Mouse (Mus musculus) limb, embryonic 10.5 days (tissue): ENCODE measurements around the gene Ncln. TPM values are rescaled to one million over a fixed set of nuclear protein-coding genes. Genes with fewer than 3 reads are reported as not detected.

Experiments
- DNase-seq: peaks from one replicate; pipeline ENCODE4 v3.0.0-alpha.2; 2017; ENCODE audit warnings: low spot score
- H3K27ac ChIP-seq: fragments of 300-500 bp; sonication (generic); 2 replicates; pipeline ENCODE4 v1.5.1; 2016; ENCODE audit warnings: mild to moderate bottlenecking
- H3K27me3 ChIP-seq: fragments of 300-500 bp; sonication (generic); 2 replicates; pipeline ENCODE4 v1.6.1; 2016; ENCODE audit warnings: low read depth, mild to moderate bottlenecking; ENCODE audit not compliant: poor library complexity, severe bottlenecking
- H3K36me3 ChIP-seq: fragments of 300-500 bp; sonication (generic); 2 replicates; pipeline ENCODE4 v1.6.1; 2016; ENCODE audit warnings: mild to moderate bottlenecking, moderate library complexity
- H3K4me1 ChIP-seq: fragments of 300-500 bp; sonication (generic); 2 replicates; pipeline ENCODE4 v1.6.1; 2016
- H3K4me3 ChIP-seq: fragments of 300-500 bp; sonication (generic); 2 replicates; pipeline ENCODE4 v1.5.1; 2016; ENCODE audit warnings: mild to moderate bottlenecking, moderate library complexity
- H3K9me3 ChIP-seq: fragments of 300-500 bp; sonication (generic); replicated peaks from 2 replicates; pipeline ENCODE4 v1.6.1; 2016; ENCODE audit warnings: mild to moderate bottlenecking
- WGBS: fragments of 180-500 bp; shearing (Covaris S2); methylation state at CpG from one replicate; pipeline ENCODE4 v1.1.7; 2016; 5-methylcytosine and 5-hydroxymethylcytosine counted together
- polyA plus RNA-seq: library from polyadenylated mRNA; unstranded; fragments of >200 nt; fragmentation: Nextera tagmentation; extraction: Ambion mirVana; gene quantifications from 2 replicates; pipeline ENCODE4 v1.2.1, GENCODE M21; 2016

Ncln gene
- polyA plus RNA-seq, 1 experiment from 2014 or later: 102 TPM

- no peaks in the 10 kb centered on the region for H3K9me3 ChIP-seq
- peaks cover 24% of the 10 kb centered on the region for H3K36me3 ChIP-seq
- H3K4me3 ChIP-seq: no peak overlapping the region
- DNase-seq: no peak
- H3K4me1 ChIP-seq: peaks cover 10% of the 10 kb centered on the region
- WGBS: 55% methylated on average over 12 of the region's 13 CpGs
- H3K27me3 ChIP-seq: peaks cover 17% of the 10 kb centered on the region
- no peak overlapping the region for H3K27ac ChIP-seq
These were observed 29.0 kb upstream of the Ncln start for GRCm38 (mm10) chr10:81525017-81525694.

DNA sequence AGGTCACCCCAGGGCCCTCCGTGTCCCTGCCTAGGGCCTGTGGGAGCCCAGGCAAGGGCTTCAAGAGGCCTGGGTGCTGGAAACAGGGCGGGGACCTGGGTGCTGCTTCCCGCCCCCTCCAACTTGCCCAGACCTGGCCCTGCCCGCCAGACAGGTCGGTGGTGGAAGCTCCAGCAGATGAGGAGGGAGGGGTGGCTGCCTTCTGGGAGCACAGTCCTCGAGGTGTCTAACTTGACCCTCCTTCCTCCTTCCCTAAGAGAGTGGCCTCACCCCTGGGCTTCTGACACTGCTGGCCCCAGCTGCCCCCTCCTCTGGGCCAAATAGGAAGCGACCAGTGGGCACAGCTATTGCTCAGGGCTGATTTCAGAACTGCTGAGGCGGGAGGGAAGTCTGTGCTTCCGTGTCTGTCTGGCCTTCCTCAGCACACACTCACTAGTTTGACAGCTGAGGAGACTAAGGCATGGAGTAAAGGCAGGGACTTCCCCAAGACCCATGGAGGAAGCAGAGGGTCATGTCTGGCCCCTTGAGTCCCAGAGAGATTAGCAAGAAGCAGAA is 27.9 kb upstream of the Ncln start, which contains the start of gene Gna15:
TSS of gene Gna15 (minus strand) at position 175 of the 555 bp plus-strand sequence.
- Histone ChIP-seq H3K4me3 (peak within 1 kb of the TSS; percentile 21; the same call in 1 of the 2 replicates), H3K27me3 (peaks cover 17% of the 10 kb centered on the region), H3K4me1 (peaks cover 14% of the 10 kb centered on the region), H3K36me3 (peaks cover 14% of the 10 kb centered on the region), H3K27ac (peak within 1 kb of the TSS; percentile 63; the same call in 1 of the 2 replicates), H3K9me3 (no peaks in the 10 kb centered on the region)
- DNase-seq: no peak
- 15% methylated on average over 9 of the region's 9 CpGs for WGBS

- Histone ChIP-seq H3K27ac (peak overlapping the region; percentile 63; the same call in 1 of the 2 replicates), H3K4me1 (peaks cover 14% of the 10 kb centered on the region), H3K4me3 (peak overlapping the region; percentile 21; the same call in 1 of the 2 replicates), H3K27me3 (peaks cover 17% of the 10 kb centered on the region), H3K36me3 (peaks cover 8% of the 10 kb centered on the region), H3K9me3 (no peaks in the 10 kb centered on the region)
- DNase-seq: no peak
- WGBS: 17% methylated on average over 19 of the region's 19 CpGs
These were observed 27.4 kb upstream of the Ncln start for GRCm38 (mm10) chr10:81523570-81523969.

DNA sequence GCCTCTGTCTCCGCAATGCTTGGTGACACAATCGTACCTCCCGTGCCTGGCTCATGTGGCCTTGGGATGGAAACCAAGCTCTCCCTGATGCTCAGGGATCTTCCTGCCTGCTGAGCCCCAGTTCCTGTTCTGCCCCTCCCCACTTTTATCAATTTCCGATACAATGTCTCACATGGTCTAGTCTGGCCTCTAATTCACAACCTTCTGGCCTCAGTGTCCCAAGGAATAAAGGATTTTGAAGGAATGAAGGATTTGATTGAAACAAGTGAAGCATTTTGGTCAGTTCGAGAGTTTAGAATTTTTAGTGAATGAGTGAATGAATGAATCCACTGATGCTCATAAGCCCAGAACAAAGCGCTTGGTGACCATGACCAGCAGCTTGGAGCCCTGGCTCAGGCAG is 26.9 kb upstream of the Ncln start:
- 85% methylated on average over 6 of the region's 6 CpGs for WGBS
- H3K4me3 ChIP-seq: no peak overlapping the region
- H3K4me1 ChIP-seq: peaks cover 14% of the 10 kb centered on the region
- peaks cover 4% of the 10 kb centered on the region for H3K36me3 ChIP-seq
- H3K27me3 ChIP-seq: peaks cover 17% of the 10 kb centered on the region
- no peaks in the 10 kb centered on the region for H3K9me3 ChIP-seq
- no peak overlapping the region for H3K27ac ChIP-seq
- no peak for DNase-seq

DNA sequence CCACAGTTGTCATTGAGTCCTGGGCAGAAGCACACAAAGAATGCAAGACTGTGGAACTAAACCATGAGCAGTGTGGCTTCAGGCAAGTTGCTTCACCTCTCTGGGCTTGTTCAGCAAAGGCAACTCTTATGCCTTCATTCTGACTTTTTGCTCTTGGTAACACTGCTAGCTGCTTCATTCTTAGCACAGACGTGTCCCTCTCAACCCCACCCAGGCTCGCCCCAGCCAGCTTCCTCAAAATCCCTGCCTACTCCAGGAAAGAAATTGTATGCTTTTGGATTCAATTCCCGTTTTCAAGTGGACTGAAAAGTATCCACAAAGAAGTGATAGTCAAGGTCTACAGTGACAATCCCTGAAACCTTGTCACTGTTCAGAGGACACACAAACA is 23.8 kb upstream of the Ncln start:
- Histone ChIP-seq H3K27ac (no peak overlapping the region), H3K27me3 (peaks cover 17% of the 10 kb centered on the region), H3K4me1 (peaks cover 14% of the 10 kb centered on the region), H3K9me3 (no peaks in the 10 kb centered on the region), H3K36me3 (no peaks in the 10 kb centered on the region), H3K4me3 (no peak overlapping the region)
- WGBS: 75% methylated on average over 3 of the region's 3 CpGs
- no peak for DNase-seq

- Histone ChIP-seq H3K27me3 (peaks cover 16% of the 10 kb centered on the region), H3K36me3 (no peaks in the 10 kb centered on the region), H3K4me1 (peaks cover 14% of the 10 kb centered on the region), H3K9me3 (no peaks in the 10 kb centered on the region), H3K27ac (no peak overlapping the region), H3K4me3 (no peak overlapping the region)
- no peak for DNase-seq
- 85% methylated on average over 6 of the region's 6 CpGs for WGBS
These were observed 23.2 kb upstream of the Ncln start for GRCm38 (mm10) chr10:81519227-81519977.

GRCm38 (mm10) chr10:81518546-81518945 is 22.4 kb upstream of the Ncln start:
- Histone ChIP-seq H3K4me1 (0 out of 2 replicates have a peak, but pooled peaks cover 6% of the 10 kb centered on the region), H3K27me3 (peaks cover 9% of the 10 kb centered on the region), H3K27ac (no peak overlapping the region), H3K36me3 (no peaks in the 10 kb centered on the region), H3K9me3 (0 out of 2 replicates have a peak, but pooled peaks cover 2% of the 10 kb centered on the region), H3K4me3 (no peak overlapping the region)
- peak; percentile 81 for DNase-seq
- 12% methylated on average over 4 of the region's 4 CpGs for WGBS

DNA sequence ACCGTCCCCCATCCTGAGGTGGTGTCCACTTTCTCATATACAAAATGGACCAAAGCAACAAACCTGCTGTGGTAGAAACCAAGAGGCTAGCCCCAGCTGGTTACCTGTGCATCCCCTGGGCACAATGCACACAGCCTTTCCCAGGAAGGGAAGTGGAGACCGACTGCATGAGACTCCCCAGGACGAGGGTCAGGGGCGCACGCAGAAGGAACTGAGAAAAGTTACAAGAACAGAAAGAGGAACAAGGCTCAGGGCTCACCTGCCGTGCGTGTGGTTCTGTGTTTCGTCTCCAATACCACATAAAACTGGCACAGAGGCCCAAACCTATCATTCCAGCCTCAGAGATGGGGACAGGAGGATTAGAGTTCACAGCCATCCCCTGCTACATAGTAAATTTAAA is 21.0 kb upstream of the Ncln start:
- 0 out of 2 replicates have a peak, but pooled peaks cover 2% of the 10 kb centered on the region for H3K9me3 ChIP-seq
- H3K27ac ChIP-seq: no peak overlapping the region
- DNase-seq: no peak
- peaks cover 6% of the 10 kb centered on the region; the same call in 1 of the 2 replicates for H3K4me1 ChIP-seq
- peaks cover 13% of the 10 kb centered on the region for H3K27me3 ChIP-seq
- H3K36me3 ChIP-seq: no peaks in the 10 kb centered on the region
- no peak overlapping the region for H3K4me3 ChIP-seq
- WGBS: 71% methylated on average over 8 of the region's 8 CpGs

DNA sequence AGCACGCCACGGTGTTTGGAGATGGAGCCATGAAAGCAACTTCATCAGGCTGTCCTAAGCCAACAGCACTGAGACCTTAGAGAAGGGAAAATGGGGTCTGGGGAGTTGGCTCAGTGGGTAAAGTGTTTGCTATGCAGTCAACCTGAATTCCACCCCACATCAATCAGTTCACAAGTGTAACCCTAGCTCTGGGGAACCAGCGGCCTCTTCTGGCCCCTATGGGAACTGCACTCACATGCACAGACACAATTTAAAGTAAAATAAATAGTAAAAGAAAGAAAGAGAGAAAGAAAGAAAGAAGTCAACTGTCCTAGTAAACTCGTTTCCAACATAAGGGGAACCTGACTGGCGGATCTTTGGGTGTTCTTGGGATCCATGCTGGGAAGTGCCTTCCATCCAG is 17.6 kb upstream of the Ncln start:
- Histone ChIP-seq H3K4me3 (no peak overlapping the region), H3K27ac (no peak overlapping the region), H3K9me3 (0 out of 2 replicates have a peak, but pooled peaks cover 2% of the 10 kb centered on the region), H3K4me1 (peaks cover 6% of the 10 kb centered on the region; the same call in 1 of the 2 replicates), H3K36me3 (no peaks in the 10 kb centered on the region), H3K27me3 (peaks cover 29% of the 10 kb centered on the region)
- DNase-seq: no peak
- WGBS: 88% methylated on average over 5 of the region's 5 CpGs

- Histone ChIP-seq H3K36me3 (no peaks in the 10 kb centered on the region), H3K4me3 (no peak overlapping the region), H3K4me1 (peaks cover 6% of the 10 kb centered on the region; the same call in 1 of the 2 replicates), H3K27ac (no peak overlapping the region), H3K9me3 (0 out of 2 replicates have a peak, but pooled peaks cover 2% of the 10 kb centered on the region), H3K27me3 (peaks cover 29% of the 10 kb centered on the region)
- 84% methylated on average over 14 of the region's 14 CpGs for WGBS
- no peak for DNase-seq
These were observed 14.1 kb upstream of the Ncln start for GRCm38 (mm10) chr10:81510246-81510810.

- H3K27me3 ChIP-seq: peaks cover 31% of the 10 kb centered on the region
- WGBS: 74% methylated on average over 13 of the region's 13 CpGs
These were observed 11.7 kb upstream of the Ncln start for GRCm38 (mm10) chr10:81507691-81508489.

GRCm38 (mm10) chr10:81507095-81507494 is 10.9 kb upstream of the Ncln start:
- WGBS: 32% methylated on average over 6 of the region's 6 CpGs
- H3K9me3 ChIP-seq: no peaks in the 10 kb centered on the region

More at GRCm38 (mm10) chr10:81507691-81508489, 11.7 kb upstream of the Ncln start:
- Histone ChIP-seq H3K27ac (no peak overlapping the region), H3K4me3 (no peak overlapping the region), H3K36me3 (no peaks in the 10 kb centered on the region), H3K4me1 (peaks cover 8% of the 10 kb centered on the region), H3K9me3 (no peaks in the 10 kb centered on the region)
- no peak for DNase-seq

More at GRCm38 (mm10) chr10:81507095-81507494, 10.9 kb upstream of the Ncln start:
- no peak for DNase-seq
- H3K36me3 ChIP-seq: no peaks in the 10 kb centered on the region
- H3K4me3 ChIP-seq: no peak overlapping the region
- H3K27ac ChIP-seq: no peak overlapping the region
- H3K27me3 ChIP-seq: peaks cover 26% of the 10 kb centered on the region
- peaks cover 10% of the 10 kb centered on the region for H3K4me1 ChIP-seq
